Mouse (Mus musculus): Measurements from ENCODE around the gene Hsd3b6.

DNA sequence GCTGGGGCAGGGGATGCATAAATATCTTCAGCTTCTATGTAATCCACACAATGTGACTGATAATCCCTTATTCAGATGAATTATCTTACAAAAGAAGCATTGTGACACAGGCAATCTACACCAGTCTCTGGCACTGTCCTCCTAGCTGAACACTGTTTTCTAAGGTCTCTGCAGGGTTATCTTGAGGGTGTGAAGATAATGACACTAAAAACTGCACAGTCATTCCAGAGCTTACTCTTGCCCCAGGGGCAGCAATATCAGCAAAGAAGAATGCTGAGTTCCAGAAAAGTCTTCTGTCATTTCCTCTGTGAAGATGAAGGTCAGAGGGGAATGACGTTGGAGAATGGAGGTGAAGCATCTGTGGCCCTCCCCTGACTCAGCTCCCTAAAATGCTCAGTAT is 42.6 kb upstream of the Hsd3b6 start:
- no peak for TF ChIP-seq CTCF (conservative IDR thresholded peaks at IDR 0.05; ENCODE audit: low read length)
- no peak for TF ChIP-seq NANOG (IDR thresholded peaks at IDR 0.05; ENCODE audit: borderline replicate concordance, low read length)
- TF ChIP-seq POU5F1 (IDR thresholded peaks at IDR 0.05; ENCODE audit: borderline replicate concordance, low read length): no peak
